ENCODE assay signal across 11 mouse cellular contexts in the genomic region with DNA sequence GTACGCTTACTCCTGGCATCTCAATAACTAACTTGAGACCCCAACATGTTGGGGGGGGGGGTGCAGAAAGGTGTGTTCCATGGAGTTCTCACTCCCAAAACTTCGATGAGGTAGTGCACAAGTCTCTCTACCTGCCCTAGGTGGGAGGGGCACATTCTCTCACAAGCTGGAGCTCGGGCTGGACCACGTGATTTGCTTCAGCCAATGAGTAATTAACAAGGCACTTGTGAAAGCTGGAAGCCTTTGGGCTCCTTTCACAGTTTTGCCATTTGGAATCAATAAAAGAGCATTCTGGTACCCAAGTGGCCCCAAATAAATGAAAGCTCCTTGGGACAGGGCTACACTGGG.
"Had no signal": no experiment of that assay in that cellular context is flagged by ENCODE, and none has a peak within 500 bp of the region (broad histone marks: within the 10 kb centered on the region; RNA-seq: fewer than 3 reads in every experiment).

No protein-coding gene starts in this region.

- H3K4me1 ChIP-seq: liver, embryonic 12.5 days had no signal

- H3K4me3 ChIP-seq: limb, embryonic 15.5 days; liver, embryonic 12.5 days; midbrain, embryonic 13.5 days; neural tube, embryonic 15.5 days had no signal

- ATAC-seq: liver, embryonic 12.5 days; midbrain, embryonic 13.5 days had no signal

- H3K36me3 ChIP-seq: limb, embryonic 15.5 days; liver, embryonic 12.5 days; midbrain, embryonic 13.5 days; neural tube, embryonic 15.5 days had no signal

- H3K27ac ChIP-seq: limb, embryonic 15.5 days; liver, embryonic 12.5 days; midbrain, embryonic 13.5 days; neural tube, embryonic 15.5 days had no signal

- H3K9me3 ChIP-seq: limb, embryonic 15.5 days; liver, embryonic 12.5 days; midbrain, embryonic 13.5 days; neural tube, embryonic 15.5 days had no signal

- H3K9ac ChIP-seq: limb, embryonic 15.5 days; liver, embryonic 12.5 days; lung, embryonic 14.5 days; midbrain, embryonic 13.5 days; neural tube, embryonic 15.5 days had no signal

- H3K4me2 ChIP-seq: limb, embryonic 15.5 days; liver, embryonic 12.5 days; lung, embryonic 14.5 days; midbrain, embryonic 13.5 days; neural tube, embryonic 15.5 days had no signal

- DNase-seq: kidney, postnatal 10 days; left cerebral cortex, postnatal 4 days; lung, postnatal 14 days; right cerebral cortex, adult 18-20 months; thymus, adult 18-20 months; thymus, postnatal 25 days had no signal
